Mouse (Mus musculus): ENCODE data around the gene Itpkc.

- TF ChIP-seq CTCF (IDR thresholded peaks at IDR 0.05; ENCODE audit: borderline replicate concordance, insufficient read depth, low read depth, low read length) = peak; percentile 41; the same call in 1 of the 2 replicates
- no peak for TF ChIP-seq POLR2A (IDR thresholded peaks at IDR 0.05; ENCODE audit: borderline replicate concordance, insufficient read depth, low read length)
These were observed 48.7 kb upstream of the Itpkc start for GRCm38 (mm10) chr7:27277191-27277590.
